Mouse (Mus musculus) liver, postnatal 0 days (tissue): ENCODE results near the gene Vmn1r85.

Experiments used
- CTCF ChIP-seq: sonication (generic); IDR thresholded peaks from 2 replicates; pipeline ENCODE4 v1.5.1; 2016; ENCODE audit warnings: antibody characterized with exemption, low read depth
- EP300 ChIP-seq: IDR thresholded peaks from 2 replicates; pipeline ENCODE4 v1.6.1; 2016; ENCODE audit warnings: antibody characterized with exemption, low read depth, mild to moderate bottlenecking

- TF ChIP-seq CTCF: no peak
- no peak for TF ChIP-seq EP300
These were observed 41.5 kb downstream of the Vmn1r85 start for GRCm38 (mm10) chr7:13053501-13053900.
